Mouse (Mus musculus) megakaryocyte, embryonic 14.5 days (primary cell): ENCODE data around the gene Gm10134.

ENCODE experiments used
- FLI1 ChIP-seq: IDR thresholded peaks from 2 replicates; pipeline ENCODE4 v1.6.1; 2012; ENCODE audit warnings: low read length, inconsistent platforms, mixed read lengths
- GATA1 ChIP-seq: IDR thresholded peaks from 3 replicates; pipeline ENCODE4 v1.6.1; 2012; ENCODE audit warnings: mixed read lengths, low read length, inconsistent platforms, borderline replicate concordance

GRCm38 (mm10) chr2:28497561-28497960 lies 8.3 kb upstream of the Gm10134 start:
- TF ChIP-seq FLI1 (no peak), GATA1 (no peak)
